Mouse (Mus musculus) thymus, adult 2 months (tissue): ENCODE results near the gene Vav3. TPM values are rescaled to one million over a fixed set of nuclear protein-coding genes. Genes with fewer than 3 reads are reported as not detected.

Experiments used
- DNase-seq: peaks from one replicate; pipeline ENCODE4 v3.0.0; 2021
- H3K27ac ChIP-seq: fragments of 200-500 bp; 2 replicates; pipeline ENCODE4 v1.5.1; 2012; ENCODE audit warnings: low read length, control low read depth; ENCODE audit not compliant: control insufficient read depth, insufficient read depth
- H3K27me3 ChIP-seq: fragments of 200-500 bp; 2 replicates; pipeline ENCODE4 v1.6.1; 2012; ENCODE audit warnings: mild to moderate bottlenecking, low read length, moderate library complexity, mixed read lengths; ENCODE audit not compliant: control insufficient read depth, insufficient read depth
- H3K36me3 ChIP-seq: fragments of 200-500 bp; 2 replicates; pipeline ENCODE4 v1.6.1; 2012; ENCODE audit warnings: mild to moderate bottlenecking, low read length, moderate library complexity; ENCODE audit not compliant: control insufficient read depth, insufficient read depth
- H3K4me1 ChIP-seq: fragments of 200-500 bp; replicated peaks from 2 replicates; pipeline ENCODE4 v1.6.1; 2012; ENCODE audit warnings: low read length; ENCODE audit not compliant: control insufficient read depth, insufficient read depth
- H3K4me3 ChIP-seq: fragments of 200-500 bp; 2 replicates; pipeline ENCODE4 v1.5.1; 2012; ENCODE audit warnings: mild to moderate bottlenecking, low read length, control low read depth, moderate library complexity; ENCODE audit not compliant: control insufficient read depth, insufficient read depth
- CTCF ChIP-seq: fragments of 200-500 bp; IDR thresholded peaks from 2 replicates; pipeline ENCODE4 v1.5.1; 2012; ENCODE audit warnings: mild to moderate bottlenecking, control low read depth, low read length, moderate library complexity, borderline replicate concordance; ENCODE audit not compliant: control insufficient read depth, poor library complexity, insufficient read depth; ENCODE audit errors: extremely low read depth
- POLR2A ChIP-seq: fragments of 200-500 bp; IDR thresholded peaks from 2 replicates; pipeline ENCODE4 v1.6.1; 2012; ENCODE audit warnings: mild to moderate bottlenecking, low read length, control low read depth, moderate library complexity; ENCODE audit not compliant: control insufficient read depth, poor library complexity, insufficient read depth; ENCODE audit errors: extremely low read depth
- WGBS: fragments of 180-500 bp; shearing (Covaris S2); methylation state at CpG from one replicate; pipeline ENCODE4 v1.1.7; 2018; 5-methylcytosine and 5-hydroxymethylcytosine counted together
- polyA plus RNA-seq: library from polyadenylated mRNA; depleted of rRNA; stranded (reverse); fragments of >200 nt; gene quantifications from 2 replicates; pipeline ENCODE4 v1.2.3, GENCODE M21; 2012

The Vav3 gene
- polyA plus RNA-seq, 1 experiment = 3.1 TPM

DNA sequence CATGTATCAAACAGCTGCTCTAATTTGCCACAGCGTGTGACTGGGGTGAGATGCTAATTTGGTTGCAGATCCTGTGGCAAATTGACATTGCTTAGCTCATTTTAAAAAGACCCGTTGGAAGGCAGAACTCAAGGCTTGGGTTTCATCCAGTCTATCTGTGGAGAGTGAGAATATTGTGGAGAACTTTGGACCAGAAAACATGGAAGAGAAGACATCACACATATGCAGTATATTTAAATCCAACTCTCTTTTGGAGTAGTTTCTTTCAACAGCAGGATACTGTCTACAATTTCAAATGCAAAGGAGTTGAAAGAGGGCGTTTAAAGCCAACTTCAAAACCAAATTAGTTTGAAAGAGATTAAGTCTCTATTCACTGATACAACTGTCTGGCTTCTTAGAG, 13.3 kb upstream of the Vav3 start:
- no peak for DNase-seq
- 91% methylated on average over 3 of the region's 3 CpGs for WGBS
- no peak overlapping the region for H3K4me3 ChIP-seq
- no peaks in the 10 kb centered on the region for H3K27me3 ChIP-seq
- peaks cover 6% of the 10 kb centered on the region for H3K4me1 ChIP-seq
- no peaks in the 10 kb centered on the region for H3K36me3 ChIP-seq
- no peak for TF ChIP-seq POLR2A
- no peak for TF ChIP-seq CTCF
- H3K27ac ChIP-seq = no peak overlapping the region

DNA sequence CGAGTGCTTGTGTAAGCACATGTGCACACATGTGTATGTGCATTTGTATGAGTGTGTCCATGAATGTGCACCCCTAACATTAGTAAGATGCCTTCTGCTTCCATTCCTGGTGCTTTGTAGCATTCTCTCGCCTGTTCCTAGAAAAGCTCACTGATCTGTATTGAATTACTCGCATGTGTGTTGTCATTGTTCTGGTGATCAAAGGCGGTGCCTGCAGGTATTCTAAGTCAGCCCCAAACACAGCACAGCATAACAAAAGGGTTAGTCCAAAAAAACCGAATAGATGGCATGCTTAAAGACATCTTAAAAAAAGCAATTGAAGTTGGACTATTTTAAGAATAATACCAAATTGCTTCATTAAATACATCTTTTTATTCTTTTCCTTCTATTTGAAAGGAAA, 7.7 kb upstream of the Vav3 start:
- no peaks in the 10 kb centered on the region for H3K27me3 ChIP-seq
- TF ChIP-seq POLR2A (no peak), CTCF (no peak)
- H3K36me3 ChIP-seq = no peaks in the 10 kb centered on the region
- 98% methylated on average over 5 of the region's 5 CpGs for WGBS
- DNase-seq = no peak
- no peaks in the 10 kb centered on the region for H3K4me1 ChIP-seq
- H3K27ac ChIP-seq = no peak overlapping the region
- no peak overlapping the region for H3K4me3 ChIP-seq

DNA sequence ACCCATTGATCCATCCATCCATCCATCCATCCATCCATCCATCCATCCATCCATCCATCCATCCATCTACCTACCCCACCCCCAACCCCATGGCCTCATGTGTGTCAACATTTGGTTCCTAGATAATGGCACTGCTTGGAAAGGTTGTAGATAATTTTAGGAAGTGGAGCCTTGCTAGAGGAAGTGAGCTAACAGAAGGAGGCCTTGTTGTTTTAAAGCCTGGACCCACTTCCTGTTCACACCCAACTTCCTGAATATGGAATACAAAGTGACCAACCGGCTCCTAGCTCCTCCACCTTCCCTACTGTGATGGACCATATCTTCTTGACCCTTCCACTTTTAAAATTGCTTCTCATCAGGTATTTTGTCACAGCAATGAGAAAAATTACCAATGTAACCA, 5.0 kb upstream of the Vav3 start:
- no peak for DNase-seq
- Histone ChIP-seq H3K27ac (no peak overlapping the region), H3K27me3 (no peaks in the 10 kb centered on the region), H3K4me3 (no peak overlapping the region), H3K4me1 (0 out of 2 replicates have a peak, but pooled peaks cover 4% of the 10 kb centered on the region), H3K36me3 (no peaks in the 10 kb centered on the region)
- 73% methylated on average over 1 of the region's 1 CpGs for whole genome bisulfite sequencing
- no peak for TF ChIP-seq CTCF
- TF ChIP-seq POLR2A = no peak

DNA sequence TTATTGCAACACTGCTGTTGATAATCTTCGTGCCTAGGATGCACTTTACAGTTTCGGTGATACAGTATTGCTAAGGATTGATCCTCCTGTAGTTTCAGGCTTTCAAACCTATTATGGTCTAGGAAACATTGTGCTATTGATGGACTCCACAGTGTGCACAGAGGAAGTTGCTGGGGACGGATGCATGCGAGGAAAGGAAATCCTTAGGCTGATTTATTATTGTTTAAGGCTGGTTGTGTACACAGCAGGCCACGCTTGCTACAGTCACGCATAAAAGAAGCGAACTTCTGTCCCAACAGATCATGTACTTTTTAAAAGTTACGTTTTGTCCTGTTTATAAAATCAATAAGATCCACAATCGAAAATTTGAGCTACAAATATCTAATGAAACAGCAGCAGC, 1.2 kb upstream of the Vav3 start:
- no peak overlapping the region for H3K27ac ChIP-seq

GRCm38 (mm10) chr3:109339941-109340273, 546 bp upstream of the Vav3 start:
- H3K27ac ChIP-seq = no peak overlapping the region

More for the DNA sequence above, 1.2 kb upstream of the Vav3 start:
- H3K36me3 ChIP-seq = no peaks in the 10 kb centered on the region
- H3K4me1 ChIP-seq = 0 out of 2 replicates have a peak, but pooled peaks cover 10% of the 10 kb centered on the region
- DNase-seq = no peak
- no peak overlapping the region for H3K4me3 ChIP-seq
- TF ChIP-seq CTCF (no peak), POLR2A (no peak)
- no peaks in the 10 kb centered on the region for H3K27me3 ChIP-seq
- WGBS = 82% methylated on average over 9 of the region's 9 CpGs

GRCm38 (mm10) chr3:109341071-109341480, 623 bp downstream of the Vav3 start:
- under 1% methylated on average over 18 of the region's 18 CpGs for WGBS
- TF ChIP-seq CTCF = no peak
- TF ChIP-seq POLR2A = no peak
- no peak for DNase-seq
- Histone ChIP-seq H3K4me3 (peak overlapping the region; percentile 63), H3K27me3 (no peaks in the 10 kb centered on the region), H3K4me1 (0 out of 2 replicates have a peak, but pooled peaks cover 10% of the 10 kb centered on the region), H3K36me3 (no peaks in the 10 kb centered on the region), H3K27ac (no peak overlapping the region; the same call in 1 of the 2 replicates)

More at GRCm38 (mm10) chr3:109339941-109340273, 546 bp upstream of the Vav3 start:
- no peak for TF ChIP-seq CTCF
- no peak for TF ChIP-seq POLR2A
- Histone ChIP-seq H3K4me3 (peak overlapping the region; percentile 63), H3K4me1 (0 out of 2 replicates have a peak, but pooled peaks cover 10% of the 10 kb centered on the region), H3K27me3 (no peaks in the 10 kb centered on the region), H3K36me3 (no peaks in the 10 kb centered on the region)
- DNase-seq = peak; percentile 38
- 1% methylated on average over 9 of the region's 9 CpGs for WGBS

- Histone ChIP-seq H3K36me3 (no peaks in the 10 kb centered on the region), H3K4me1 (0 out of 2 replicates have a peak, but pooled peaks cover 10% of the 10 kb centered on the region), H3K4me3 (peak overlapping the region; percentile 63), H3K27ac (peak overlapping the region; percentile 85), H3K27me3 (no peaks in the 10 kb centered on the region)
- WGBS = 0% methylated on average over 8 of the region's 8 CpGs
- peak; percentile 72 for DNase-seq
- TF ChIP-seq CTCF = no peak
- no peak for TF ChIP-seq POLR2A
These were observed 1.2 kb downstream of the Vav3 start for GRCm38 (mm10) chr3:109341631-109342030.
